Mouse (Mus musculus) midbrain, embryonic 14.5 days (tissue): ENCODE measurements around the gene Erbb3. TPM values are rescaled to one million over a fixed set of nuclear protein-coding genes. Genes with fewer than 3 reads are reported as not detected.
"Not testable (repeated sequence)": the region's sequence is repeated elsewhere in the genome, so short reads cannot be mapped to it uniquely, and the experiment has no call there.

Experiments used
- ATAC-seq: fragments of 200-750 bp; cut with Nextera tagmentation; 2 replicates; pipeline ENCODE4 v1.8.0; 2017; ENCODE audit warnings: moderate number of reproducible peaks, moderate library complexity; ENCODE audit not compliant: low FRiP score, low TSS enrichment
- DNase-seq: peaks from one replicate; pipeline ENCODE4 v3.0.0-alpha.2; 2015
- H3K27ac ChIP-seq: fragments of 300-500 bp; sonication (generic); replicated peaks from 2 replicates; pipeline ENCODE4 v1.5.1; 2014; ENCODE audit warnings: mild to moderate bottlenecking, low read depth, low read length, moderate library complexity
- H3K27me3 ChIP-seq: fragments of 300-500 bp; sonication (generic); 2 replicates; pipeline ENCODE4 v1.6.1; 2014; ENCODE audit warnings: low read length, control low read depth, mixed read lengths; ENCODE audit not compliant: control insufficient read depth, insufficient read depth
- H3K36me3 ChIP-seq: fragments of 300-500 bp; sonication (generic); 2 replicates; pipeline ENCODE4 v1.6.1; 2014; ENCODE audit warnings: low read length, control low read depth; ENCODE audit not compliant: control insufficient read depth, insufficient read depth
- H3K4me1 ChIP-seq: fragments of 300-500 bp; sonication (generic); 2 replicates; pipeline ENCODE4 v1.6.1; 2014; ENCODE audit warnings: mild to moderate bottlenecking, antibody characterized with exemption, low read length, control low read depth; ENCODE audit not compliant: control insufficient read depth, insufficient read depth
- H3K4me2 ChIP-seq: fragments of 300-500 bp; sonication (generic); 2 replicates; pipeline ENCODE4 v1.6.1; 2014; ENCODE audit warnings: mild to moderate bottlenecking, low read length, moderate library complexity
- H3K4me3 ChIP-seq: fragments of 300-500 bp; sonication (generic); replicated peaks from 2 replicates; pipeline ENCODE4 v1.5.1; 2014; ENCODE audit warnings: low read depth, low read length
- H3K9ac ChIP-seq: fragments of 300-500 bp; sonication (generic); replicated peaks from 2 replicates; pipeline ENCODE4 v1.6.1; 2014; ENCODE audit warnings: mild to moderate bottlenecking, low read length, moderate library complexity
- H3K9me3 ChIP-seq: fragments of 300-500 bp; sonication (generic); 2 replicates; pipeline ENCODE4 v1.6.1; 2016; ENCODE audit warnings: low read length, control low read depth, mixed read lengths; ENCODE audit not compliant: control insufficient read depth
- WGBS: fragments of 180-500 bp; shearing (Covaris S2); extraction: QIAGEN DNeasy Blood & Tissue Kit; methylation state at CpG from one replicate; pipeline ENCODE4 v1.1.7; 2014; 5-methylcytosine and 5-hydroxymethylcytosine counted together
- polyA plus RNA-seq: library from polyadenylated mRNA; unstranded; fragments of >200 nt; fragmentation: Nextera tagmentation; extraction: Ambion mirVana; gene quantifications from 2 replicates; pipeline ENCODE4 v1.2.1, GENCODE M21; 2014

The Erbb3 gene
- polyA plus RNA-seq, 1 experiment from 2014 or later: 0.47 TPM

DNA sequence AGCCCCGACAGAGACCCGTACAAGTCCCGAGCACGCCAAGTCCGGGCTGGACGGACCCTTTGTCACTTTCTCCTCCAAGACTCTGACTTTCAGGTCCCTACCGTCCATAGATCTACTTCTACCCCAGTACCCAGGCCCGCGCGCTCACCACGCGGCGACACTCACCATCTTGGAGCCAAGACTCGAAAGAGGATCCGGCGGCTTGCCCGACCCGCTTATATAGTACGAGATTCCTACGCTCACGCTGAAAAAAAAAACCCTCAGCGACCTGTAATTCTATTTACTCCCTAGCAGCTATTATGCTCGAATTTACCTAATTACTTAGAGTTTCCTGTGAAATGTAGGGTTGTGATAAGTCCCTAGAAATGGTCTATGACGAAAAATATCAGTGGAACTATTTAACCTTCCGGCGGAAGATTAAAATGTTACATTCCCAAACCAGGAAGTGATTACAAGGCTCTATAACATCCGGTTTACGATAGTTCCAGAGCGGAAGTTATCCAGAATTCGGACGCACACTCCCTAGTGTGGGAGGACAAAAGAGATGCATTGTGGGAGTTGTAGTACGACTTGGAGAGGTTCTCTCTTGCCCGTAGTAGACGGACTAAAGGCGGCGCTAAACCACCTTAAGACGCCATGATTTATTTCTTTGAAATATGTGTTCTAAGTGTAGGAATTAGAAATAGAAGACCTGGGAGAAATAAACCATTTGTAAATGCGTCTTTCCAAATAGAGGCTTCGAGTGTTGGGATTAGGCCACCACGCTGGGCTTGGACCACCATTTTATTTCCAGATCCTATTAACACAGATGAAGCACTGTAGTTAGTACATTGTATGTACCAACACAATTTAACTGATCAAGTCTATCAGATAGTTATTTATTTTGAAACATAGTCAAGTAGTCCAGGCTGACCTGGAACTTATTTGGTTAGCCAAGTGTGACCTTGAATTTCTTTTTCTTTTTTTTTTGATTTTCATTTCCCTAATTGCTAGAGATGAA, 37.2 kb upstream of the Erbb3 start, which contains the start of gene Rps26:
Gene Rps26, minus strand, starts transcription at position 437 of the 1,000 bp plus-strand sequence.
- peaks cover 7% of the 10 kb centered on the region for H3K4me1 ChIP-seq
- DNase-seq: peak; percentile 99
- H3K36me3 ChIP-seq: peaks cover 28% of the 10 kb centered on the region
- under 1% methylated on average over 40 of the region's 40 CpGs for WGBS
- H3K27ac ChIP-seq: peak within 1 kb of the TSS; percentile 71
- H3K9ac ChIP-seq: peak within 1 kb of the TSS; percentile 75
- peak; percentile 97 for ATAC-seq
- peak within 1 kb of the TSS; percentile 84 for H3K4me3 ChIP-seq
- no peaks in the 10 kb centered on the region for H3K9me3 ChIP-seq
- H3K27me3 ChIP-seq: no peaks in the 10 kb centered on the region
- H3K4me2 ChIP-seq: peak within 1 kb of the TSS; percentile 89

GRCm38 (mm10) chr10:128625287-128625894, 35.9 kb upstream of the Erbb3 start:
- Histone ChIP-seq H3K27me3 (no peaks in the 10 kb centered on the region), H3K4me2 (peak overlapping the region; percentile 89), H3K9me3 (no peaks in the 10 kb centered on the region), H3K9ac (peak overlapping the region; percentile 75), H3K4me3 (peak overlapping the region; percentile 84), H3K27ac (peak overlapping the region; percentile 68; the same call in 1 of the 2 replicates), H3K36me3 (peaks cover 28% of the 10 kb centered on the region), H3K4me1 (peaks cover 7% of the 10 kb centered on the region)
- DNase-seq: no peak
- no peak for ATAC-seq
- 42% methylated on average over 7 of the region's 7 CpGs for WGBS

DNA sequence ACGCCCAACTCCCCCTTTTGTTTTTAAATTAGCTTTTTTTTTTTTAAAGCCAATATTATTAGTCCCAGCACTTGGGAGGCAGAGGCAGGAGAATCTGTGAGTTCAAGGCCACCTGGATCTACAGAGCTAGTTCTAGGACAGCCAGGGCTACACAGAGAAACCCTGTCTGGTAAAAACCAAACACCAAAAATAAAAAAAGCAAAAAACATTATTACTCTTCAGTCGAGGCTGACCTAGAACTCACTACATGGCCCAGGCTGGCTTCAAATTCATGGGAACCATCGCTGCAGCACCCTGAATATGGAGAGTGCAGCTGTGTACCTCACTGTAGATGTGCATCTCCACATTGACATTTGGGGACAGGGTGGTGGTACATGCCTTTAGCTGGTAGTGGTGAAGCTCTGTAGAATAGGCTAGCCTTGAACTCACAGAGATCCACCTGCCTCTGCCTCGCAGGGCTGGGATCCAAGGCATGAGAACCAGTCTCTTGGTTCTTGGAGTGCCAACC, 33.7 kb upstream of the Erbb3 start:
- H3K4me1 ChIP-seq, H3K9ac ChIP-seq, H3K9me3 ChIP-seq, H3K4me2 ChIP-seq, H3K27ac ChIP-seq, DNase-seq, H3K4me3 ChIP-seq, H3K27me3 ChIP-seq, ATAC-seq: not testable (repeated sequence)
- H3K36me3 ChIP-seq: peaks cover 28% of the 10 kb centered on the region
- WGBS: 80% methylated on average over 4 of the region's 4 CpGs

- 87% methylated on average over 4 of the region's 4 CpGs for WGBS
- Histone ChIP-seq H3K4me3 (no peak overlapping the region), H3K9me3 (no peaks in the 10 kb centered on the region), H3K4me1 (peaks cover 7% of the 10 kb centered on the region), H3K27ac (no peak overlapping the region), H3K9ac (no peak overlapping the region), H3K36me3 (peaks cover 28% of the 10 kb centered on the region), H3K4me2 (no peak overlapping the region), H3K27me3 (no peaks in the 10 kb centered on the region)
- DNase-seq (no peak), ATAC-seq (no peak)
Observed at GRCm38 (mm10) chr10:128622702-128623101, 33.2 kb upstream of the Erbb3 start.

DNA sequence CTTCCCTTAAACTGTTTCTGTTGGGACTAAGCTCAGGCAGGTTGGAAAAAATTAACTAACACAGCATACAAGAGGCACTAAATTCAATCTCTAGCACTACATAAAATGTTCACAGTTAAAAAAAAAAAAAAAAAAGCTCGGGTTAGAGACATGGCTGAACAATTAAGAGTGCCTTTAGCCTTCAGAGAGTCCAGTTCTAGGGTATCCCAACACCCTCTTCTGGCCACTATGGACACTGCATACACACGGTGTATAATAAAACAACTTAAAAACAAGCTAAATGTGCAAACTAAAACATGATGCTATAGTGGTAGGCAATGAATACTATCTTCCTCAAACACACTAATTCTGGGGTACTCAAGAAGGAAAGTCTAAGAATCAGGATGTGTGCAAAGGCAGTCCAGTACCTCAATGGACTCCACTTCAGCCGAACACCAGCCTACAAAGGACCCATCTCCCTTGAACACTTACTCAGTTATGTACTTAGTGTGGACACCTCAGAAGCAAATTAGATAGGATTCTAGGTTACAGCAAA, 32.6 kb upstream of the Erbb3 start:
- ATAC-seq: no peak
- WGBS: 72% methylated on average over 3 of the region's 3 CpGs
- H3K4me3 ChIP-seq: no peak overlapping the region
- no peak overlapping the region for H3K4me2 ChIP-seq
- no peak for DNase-seq
- no peak overlapping the region for H3K27ac ChIP-seq
- peaks cover 7% of the 10 kb centered on the region for H3K4me1 ChIP-seq
- no peaks in the 10 kb centered on the region for H3K27me3 ChIP-seq
- peaks cover 28% of the 10 kb centered on the region for H3K36me3 ChIP-seq
- H3K9ac ChIP-seq: no peak overlapping the region
- H3K9me3 ChIP-seq: no peaks in the 10 kb centered on the region

DNA sequence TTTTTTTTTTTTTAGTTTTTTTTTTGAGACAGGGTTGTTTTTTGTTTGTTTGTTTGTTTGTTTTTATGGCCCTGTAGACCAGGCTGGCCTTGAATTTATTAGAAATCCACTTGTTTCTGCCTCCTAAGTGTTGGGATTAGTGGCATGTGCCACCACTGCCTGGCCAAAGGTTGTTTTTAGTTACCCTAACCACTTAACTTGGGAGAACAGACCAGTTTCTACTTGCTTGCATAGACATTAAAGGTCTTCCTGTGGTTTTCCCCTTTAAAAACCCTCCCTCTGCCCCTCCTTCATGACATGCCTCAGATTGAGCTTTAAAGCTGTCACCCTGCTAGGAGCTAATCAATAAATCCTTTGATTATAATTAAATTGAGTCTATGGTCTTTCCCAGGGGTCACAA, 30.8 kb upstream of the Erbb3 start:
- H3K27ac ChIP-seq: no peak overlapping the region
- H3K9me3 ChIP-seq: no peaks in the 10 kb centered on the region
- peaks cover 25% of the 10 kb centered on the region for H3K36me3 ChIP-seq
- H3K4me2 ChIP-seq: no peak overlapping the region
- H3K4me1 ChIP-seq: peaks cover 4% of the 10 kb centered on the region
- no peak for ATAC-seq
- H3K4me3 ChIP-seq: no peak overlapping the region
- no peaks in the 10 kb centered on the region for H3K27me3 ChIP-seq
- no peak for DNase-seq
- H3K9ac ChIP-seq: no peak overlapping the region

- WGBS: 88% methylated on average over 5 of the region's 5 CpGs
- H3K27ac ChIP-seq, H3K4me3 ChIP-seq, H3K9ac ChIP-seq, H3K27me3 ChIP-seq, H3K4me2 ChIP-seq, ATAC-seq, H3K4me1 ChIP-seq, DNase-seq, H3K9me3 ChIP-seq: not testable (repeated sequence)
- H3K36me3 ChIP-seq: peaks cover 14% of the 10 kb centered on the region
Observed at GRCm38 (mm10) chr10:128619148-128619547, 29.7 kb upstream of the Erbb3 start.

DNA sequence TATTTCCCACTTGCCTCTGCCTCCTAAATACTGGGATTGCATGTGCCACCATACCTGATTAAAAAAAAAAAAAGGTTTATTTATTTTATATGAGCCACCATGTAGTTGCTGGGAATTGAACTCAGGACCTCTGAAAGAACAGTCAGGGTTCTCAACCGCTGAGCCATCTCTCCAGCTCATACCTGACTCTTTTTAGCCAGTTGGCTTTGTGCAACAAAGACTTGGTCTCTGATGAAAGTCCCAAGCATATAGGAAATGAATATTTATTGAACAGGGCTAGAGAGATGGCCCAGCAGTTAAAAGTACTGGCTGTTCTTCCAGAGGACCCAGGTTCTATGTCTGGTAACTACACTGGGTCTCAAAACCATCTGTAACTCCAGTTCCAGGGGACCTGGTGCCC, 29.1 kb upstream of the Erbb3 start:
- 90% methylated on average over 1 of the region's 1 CpGs for WGBS
- no peaks in the 10 kb centered on the region for H3K9me3 ChIP-seq
- H3K4me1 ChIP-seq: no peaks in the 10 kb centered on the region
- H3K36me3 ChIP-seq: peaks cover 8% of the 10 kb centered on the region
- no peak overlapping the region for H3K4me3 ChIP-seq
- no peaks in the 10 kb centered on the region for H3K27me3 ChIP-seq
- H3K27ac ChIP-seq: no peak overlapping the region
- no peak overlapping the region for H3K9ac ChIP-seq
- H3K4me2 ChIP-seq: no peak overlapping the region
- DNase-seq (no peak), ATAC-seq (no peak)
